In the genomic region with DNA sequence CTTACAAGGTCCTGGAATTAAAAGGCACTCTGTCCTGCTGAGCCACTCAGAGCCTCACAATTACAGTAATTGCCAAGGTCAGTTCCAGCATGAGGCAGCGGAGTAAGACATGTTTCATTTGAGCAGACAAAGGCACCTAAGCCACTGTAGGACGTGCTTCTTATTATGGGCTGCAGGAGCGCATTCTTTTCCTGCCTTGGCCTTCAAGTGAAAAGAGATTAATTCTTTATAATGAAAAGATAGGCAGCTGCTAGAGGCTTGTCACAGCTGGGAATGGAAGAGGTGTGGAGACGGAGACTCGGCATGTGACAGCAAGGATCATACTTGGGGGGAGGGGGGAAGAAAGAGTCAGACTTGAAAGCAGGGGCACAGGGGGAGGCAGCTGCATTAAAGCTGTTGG, we compare ENCODE assay signal across 13 mouse cellular contexts.
DNase-seq lines count a peak whose midpoint lies in the region; ATAC-seq and TF ChIP-seq lines count a peak whose summit lies in the region.
"Had no signal": no experiment of that assay in that cellular context is flagged by ENCODE, and none has a peak within 500 bp of the region (broad histone marks: within the 10 kb centered on the region; RNA-seq: fewer than 3 reads in every experiment).

No protein-coding gene starts in this region.

- H3K27me3 ChIP-seq in forebrain, embryonic 12.5 days: no peaks in the 10 kb centered on the region
- H3K27me3 ChIP-seq in hindbrain, postnatal 0 days (ENCODE audit: insufficient read depth, low read length): no peaks in the 10 kb centered on the region
- H3K27me3 ChIP-seq in neural tube, embryonic 13.5 days: no peaks in the 10 kb centered on the region
- H3K27me3 ChIP-seq: heart, embryonic 13.5 days had no signal

- intact Hi-C loops in left cerebral cortex, adult 2 months (cut with DNase I): no loop called here

- H3K4me1 ChIP-seq in forebrain, embryonic 12.5 days: peaks cover 27% of the 10 kb centered on the region
- H3K4me1 ChIP-seq in hindbrain, postnatal 0 days (ENCODE audit: insufficient read depth, low read length): 0 out of 2 replicates have a peak, but pooled peaks cover 4% of the 10 kb centered on the region
- H3K4me1 ChIP-seq in neural tube, embryonic 13.5 days (replicated peaks): peaks cover 32% of the 10 kb centered on the region
- H3K4me1 ChIP-seq: heart, embryonic 13.5 days had no signal

- TF ChIP-seq POLR2A in brain, embryonic 14.5 days (IDR thresholded peaks at IDR 0.05; ENCODE audit: borderline replicate concordance, extremely low read depth, insufficient read depth, insufficient read length, poor library complexity, severe bottlenecking): no peak

- H3K9me3 ChIP-seq in forebrain, embryonic 12.5 days: 0 out of 2 replicates have a peak, but pooled peaks cover 8% of the 10 kb centered on the region
- no peaks in the 10 kb centered on the region for H3K9me3 ChIP-seq in hindbrain, postnatal 0 days (ENCODE audit: low read length)
- H3K9me3 ChIP-seq in neural tube, embryonic 13.5 days: no peaks in the 10 kb centered on the region

- peak; percentile 86 for DNase-seq in brain, embryonic 14.5 days (ENCODE audit: low read depth)
- no peak for DNase-seq in hindbrain, postnatal 0 days (ENCODE audit: low spot score)
- DNase-seq in gastrocnemius, postnatal 10 days: no peak
- DNase-seq in left cerebral cortex, adult 2 months (ENCODE audit: extremely low spot score in 1 of 2, low spot score in 2 of 2): no peak
- DNase-seq in urinary bladder, postnatal 14 days (ENCODE audit: low spot score): no peak
- DNase-seq: cerebellum, adult 9-10 months; gastrocnemius, postnatal 36 days; kidney, adult 9 months; thymus, adult 18-20 months had no signal

- H3K27ac ChIP-seq in forebrain, embryonic 12.5 days: peak overlapping the region; percentile 66; the same call in 1 of the 2 replicates
- H3K27ac ChIP-seq in hindbrain, postnatal 0 days: peak overlapping the region; percentile 38; the same call in 1 of the 2 replicates
- peak overlapping the region; percentile 75 for H3K27ac ChIP-seq in neural tube, embryonic 13.5 days (replicated peaks)
- no peak overlapping the region for H3K27ac ChIP-seq in left cerebral cortex, adult 2 months
- H3K27ac ChIP-seq: heart, embryonic 13.5 days had no signal

- H3K4me3 ChIP-seq in forebrain, embryonic 12.5 days (replicated peaks): no peak overlapping the region
- H3K4me3 ChIP-seq in hindbrain, postnatal 0 days (ENCODE audit: low read length): no peak overlapping the region
- no peak overlapping the region for H3K4me3 ChIP-seq in neural tube, embryonic 13.5 days
- no peak overlapping the region for H3K4me3 ChIP-seq in left cerebral cortex, adult 2 months
- H3K4me3 ChIP-seq: heart, embryonic 13.5 days had no signal

- H3K4me2 ChIP-seq in forebrain, embryonic 12.5 days: no peak overlapping the region
- no peak overlapping the region for H3K4me2 ChIP-seq in hindbrain, postnatal 0 days (ENCODE audit: low read depth, low read length)
- H3K4me2 ChIP-seq in neural tube, embryonic 13.5 days: no peak overlapping the region
- H3K4me2 ChIP-seq: heart, embryonic 13.5 days; liver, embryonic 11.5 days had no signal

- H3K36me3 ChIP-seq in forebrain, embryonic 12.5 days (replicated peaks): no peaks in the 10 kb centered on the region
- H3K36me3 ChIP-seq in hindbrain, postnatal 0 days (ENCODE audit: insufficient read depth, low read length): no peaks in the 10 kb centered on the region
- H3K36me3 ChIP-seq in neural tube, embryonic 13.5 days: no peaks in the 10 kb centered on the region
- H3K36me3 ChIP-seq: heart, embryonic 13.5 days had no signal

- H3K9ac ChIP-seq in forebrain, embryonic 12.5 days: no peak overlapping the region
- H3K9ac ChIP-seq in hindbrain, postnatal 0 days (replicated peaks; ENCODE audit: low read length): no peak overlapping the region
- no peak overlapping the region for H3K9ac ChIP-seq in neural tube, embryonic 13.5 days
- H3K9ac ChIP-seq: heart, embryonic 13.5 days had no signal

- 10% methylated on average over 5 of the region's 5 CpGs for WGBS in forebrain, embryonic 12.5 days
- 19% methylated on average over 5 of the region's 5 CpGs for WGBS in hindbrain, postnatal 0 days
- WGBS in neural tube, embryonic 13.5 days: 29% methylated on average over 5 of the region's 5 CpGs

- peak; percentile 78 for ATAC-seq in forebrain, embryonic 12.5 days (ENCODE audit: low FRiP score)
- no peak for ATAC-seq in hindbrain, postnatal 0 days
- ATAC-seq in neural tube, embryonic 13.5 days (ENCODE audit: low read depth): no peak

- TF ChIP-seq CTCF in brain, embryonic 14.5 days (IDR thresholded peaks at IDR 0.05; ENCODE audit: borderline replicate concordance, extremely low read depth, insufficient read depth, insufficient read length): no peak
- TF ChIP-seq CTCF in hindbrain, postnatal 0 days (IDR thresholded peaks at IDR 0.05; ENCODE audit: low read depth): no peak
- TF ChIP-seq CTCF in left cerebral cortex, adult 2 months (IDR thresholded peaks at IDR 0.05): no peak
